In the genomic region with DNA sequence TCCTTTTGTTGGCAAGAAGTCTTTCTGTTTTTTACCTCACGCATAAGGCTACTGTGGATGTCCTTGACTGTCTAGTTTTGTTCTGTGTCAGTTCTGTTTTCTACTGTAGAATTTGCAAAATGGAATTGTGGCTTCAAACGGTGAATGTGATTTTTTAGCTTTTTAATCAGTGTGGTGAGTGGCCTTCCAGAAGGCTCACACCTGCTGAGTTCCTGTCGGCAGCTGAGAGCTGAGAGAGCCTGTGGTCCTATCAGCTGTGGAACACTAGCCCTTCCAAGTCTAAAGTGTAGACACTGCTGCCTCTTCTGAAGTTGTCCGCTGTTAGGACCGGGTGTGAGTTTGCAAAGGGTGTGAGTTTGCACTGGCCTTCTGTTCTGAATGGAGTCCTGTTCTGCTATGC, we compare ENCODE assay signal across 23 mouse cellular contexts. TPM values are rescaled to one million over a fixed set of nuclear protein-coding genes. Genes with fewer than 3 reads are reported as not detected.
DNase-seq lines count a peak whose midpoint lies in the region; ATAC-seq and TF ChIP-seq lines count a peak whose summit lies in the region.
"Had no signal": no experiment of that assay in that cellular context is flagged by ENCODE, and none has a peak within 500 bp of the region (broad histone marks: within the 10 kb centered on the region; RNA-seq: fewer than 3 reads in every experiment).

No protein-coding gene starts in this region.

- no peak overlapping the region for H3K4me2 ChIP-seq in embryonic facial prominence, embryonic 14.5 days (ENCODE audit: low read depth, low read length)
- H3K4me2 ChIP-seq in limb, embryonic 14.5 days (replicated peaks; ENCODE audit: low read depth, low read length, severe bottlenecking), result no peak overlapping the region
- no peak overlapping the region for H3K4me2 ChIP-seq in CH12.LX (ENCODE audit: insufficient read depth, low read depth, poor library complexity, severe bottlenecking)
- no peak overlapping the region for H3K4me2 ChIP-seq in stomach, embryonic 16.5 days (ENCODE audit: low read depth, low read length)
- H3K4me2 ChIP-seq: heart, embryonic 15.5 days; kidney, embryonic 15.5 days; liver, embryonic 15.5 days; midbrain, embryonic 13.5 days; neural tube, embryonic 13.5 days had no signal

- peaks cover 10% of the 10 kb centered on the region; the same call in 1 of the 2 replicates for H3K4me1 ChIP-seq in embryonic facial prominence, embryonic 14.5 days (ENCODE audit: control insufficient read depth, insufficient read depth, low read length)
- peaks cover 32% of the 10 kb centered on the region for H3K4me1 ChIP-seq in embryonic facial prominence, embryonic 10.5 days
- peaks cover 18% of the 10 kb centered on the region for H3K4me1 ChIP-seq in limb, embryonic 14.5 days (ENCODE audit: control insufficient read depth, insufficient read depth, low read length)
- peaks cover 15% of the 10 kb centered on the region; the same call in 1 of the 2 replicates for H3K4me1 ChIP-seq in limb, embryonic 10.5 days
- peaks cover 13 to 57% of the 10 kb centered on the region in 2 experiments for H3K4me1 ChIP-seq in CH12.LX (ENCODE audit: control insufficient read depth in 1 of 2, insufficient read depth in 2 of 2)
- peaks cover 4% of the 10 kb centered on the region; the same call in 1 of the 2 replicates for H3K4me1 ChIP-seq in stomach, embryonic 16.5 days (ENCODE audit: control insufficient read depth, insufficient read depth, low read length)
- H3K4me1 ChIP-seq: liver, embryonic 15.5 days; neural tube, embryonic 13.5 days had no signal

- ATAC-seq in embryonic facial prominence, embryonic 14.5 days (ENCODE audit: low read depth), result no peak
- no peak; the same call in 1 of the 2 replicates for ATAC-seq in limb, embryonic 14.5 days (ENCODE audit: low FRiP score, low read depth)
- peak; percentile 49; the same call in 1 of the 2 replicates for ATAC-seq in stomach, embryonic 16.5 days (ENCODE audit: insufficient read depth, low FRiP score)
- ATAC-seq: forebrain, embryonic 14.5 days; hindbrain, embryonic 16.5 days; lung, postnatal 0 days; midbrain, embryonic 13.5 days had no signal

- TF ChIP-seq EP300 in CH12.LX (IDR thresholded peaks at IDR 0.05; ENCODE audit: low read length), result peak; percentile 61

- 66% methylated on average over 5 of the region's 5 CpGs for WGBS in embryonic facial prominence, embryonic 14.5 days
- 90% methylated on average over 5 of the region's 5 CpGs for WGBS in embryonic facial prominence, embryonic 10.5 days
- WGBS in limb, embryonic 14.5 days, result 65% methylated on average over 5 of the region's 5 CpGs
- WGBS in limb, embryonic 10.5 days, result 87% methylated on average over 5 of the region's 5 CpGs
- 51% methylated on average over 5 of the region's 5 CpGs for WGBS in stomach, embryonic 16.5 days

- H3K9me3 ChIP-seq in embryonic facial prominence, embryonic 14.5 days (ENCODE audit: control insufficient read depth, low read length), result no peaks in the 10 kb centered on the region
- H3K9me3 ChIP-seq in embryonic facial prominence, embryonic 10.5 days, result no peaks in the 10 kb centered on the region
- no peaks in the 10 kb centered on the region for H3K9me3 ChIP-seq in limb, embryonic 14.5 days (ENCODE audit: control insufficient read depth, low read length)
- no peaks in the 10 kb centered on the region for H3K9me3 ChIP-seq in limb, embryonic 10.5 days (replicated peaks)
- H3K9me3 ChIP-seq in CH12.LX (replicated peaks; ENCODE audit: low read length), result no peaks in the 10 kb centered on the region
- no peaks in the 10 kb centered on the region for H3K9me3 ChIP-seq in stomach, embryonic 16.5 days (replicated peaks; ENCODE audit: control insufficient read depth, low read length)
- H3K9me3 ChIP-seq: heart, embryonic 15.5 days; kidney, embryonic 15.5 days; liver, embryonic 15.5 days; midbrain, embryonic 13.5 days; neural tube, embryonic 13.5 days had no signal

- H3K9ac ChIP-seq in embryonic facial prominence, embryonic 14.5 days (ENCODE audit: low read depth, low read length), result no peak overlapping the region
- H3K9ac ChIP-seq in limb, embryonic 14.5 days (ENCODE audit: low read depth, low read length, severe bottlenecking), result 0 out of 2 replicates have a peak overlapping the region, but pooled peaks have one; percentile 4
- H3K9ac ChIP-seq in CH12.LX (ENCODE audit: insufficient read depth, low read depth), result no peak overlapping the region
- H3K9ac ChIP-seq in stomach, embryonic 16.5 days (ENCODE audit: low read length), result no peak overlapping the region
- H3K9ac ChIP-seq: heart, embryonic 15.5 days; kidney, embryonic 15.5 days; liver, embryonic 15.5 days; midbrain, embryonic 13.5 days; neural tube, embryonic 13.5 days had no signal

- dilution Hi-C loops in CH12.LX (cut with MboI; ENCODE audit: extremely low pct_ligation_motif_present, extremely low pct_unique_long_range_greater_than_20kb, low sequenced_read_pairs), result no loop called here

- no peaks in the 10 kb centered on the region for H3K36me3 ChIP-seq in embryonic facial prominence, embryonic 14.5 days (ENCODE audit: control insufficient read depth, insufficient read depth, low read length)
- peaks cover 5% of the 10 kb centered on the region; the same call in 1 of the 2 replicates for H3K36me3 ChIP-seq in embryonic facial prominence, embryonic 10.5 days (replicated peaks)
- H3K36me3 ChIP-seq in limb, embryonic 14.5 days (ENCODE audit: control insufficient read depth, insufficient read depth, low read length), result no peaks in the 10 kb centered on the region
- peaks cover 6% of the 10 kb centered on the region for H3K36me3 ChIP-seq in limb, embryonic 10.5 days
- H3K36me3 ChIP-seq in CH12.LX (replicated peaks in 1 of 2; ENCODE audit: control insufficient read depth in 1 of 2, insufficient read depth in 1 of 2, low read length in 1 of 2), result peaks cover 19 to 72% of the 10 kb centered on the region in 2 experiments
- H3K36me3 ChIP-seq in stomach, embryonic 16.5 days (ENCODE audit: control insufficient read depth, insufficient read depth, low read length), result no peaks in the 10 kb centered on the region
- H3K36me3 ChIP-seq: heart, embryonic 15.5 days; liver, embryonic 15.5 days; midbrain, embryonic 13.5 days; neural tube, embryonic 13.5 days had no signal

- H3K79me2 ChIP-seq in CH12.LX (replicated peaks; ENCODE audit: control insufficient read depth, extremely low read depth, insufficient read depth, poor library complexity, severe bottlenecking), result peaks cover 4% of the 10 kb centered on the region

- no peaks in the 10 kb centered on the region for H3K27me3 ChIP-seq in embryonic facial prominence, embryonic 14.5 days (replicated peaks; ENCODE audit: control insufficient read depth, insufficient read depth, low read length)
- no peaks in the 10 kb centered on the region for H3K27me3 ChIP-seq in embryonic facial prominence, embryonic 10.5 days (replicated peaks; ENCODE audit: low read depth, poor library complexity, severe bottlenecking)
- H3K27me3 ChIP-seq in limb, embryonic 14.5 days (ENCODE audit: control insufficient read depth, insufficient read depth, low read length), result no peaks in the 10 kb centered on the region
- no peaks in the 10 kb centered on the region for H3K27me3 ChIP-seq in limb, embryonic 10.5 days (ENCODE audit: low read depth, poor library complexity, severe bottlenecking)
- H3K27me3 ChIP-seq in CH12.LX (replicated peaks), result no peaks in the 10 kb centered on the region
- H3K27me3 ChIP-seq in stomach, embryonic 16.5 days (ENCODE audit: control insufficient read depth, insufficient read depth, low read length), result no peaks in the 10 kb centered on the region
- H3K27me3 ChIP-seq: heart, embryonic 15.5 days; kidney, embryonic 15.5 days; liver, embryonic 15.5 days; midbrain, embryonic 13.5 days; neural tube, embryonic 13.5 days had no signal

- H3K4me3 ChIP-seq in embryonic facial prominence, embryonic 14.5 days (ENCODE audit: low read depth, low read length), result no peak overlapping the region
- no peak overlapping the region for H3K4me3 ChIP-seq in embryonic facial prominence, embryonic 10.5 days
- no peak overlapping the region for H3K4me3 ChIP-seq in limb, embryonic 14.5 days (replicated peaks; ENCODE audit: low read length)
- no peak overlapping the region for H3K4me3 ChIP-seq in limb, embryonic 10.5 days
- no peak overlapping the region for H3K4me3 ChIP-seq in CH12.LX (replicated peaks in 1 of 3; ENCODE audit: low read depth in 2 of 3, low read length in 2 of 3, poor library complexity in 1 of 3)
- no peak overlapping the region for H3K4me3 ChIP-seq in stomach, embryonic 16.5 days (replicated peaks; ENCODE audit: low read length)
- H3K4me3 ChIP-seq: heart, embryonic 15.5 days; kidney, embryonic 15.5 days; liver, embryonic 15.5 days; midbrain, embryonic 13.5 days; neural tube, embryonic 13.5 days had no signal

- TF ChIP-seq RAD21 in CH12.LX (IDR thresholded peaks at IDR 0.05; ENCODE audit: low read depth, low read length), result no peak

- in situ Hi-C loops in CH12.LX (cut with MboI; ENCODE audit: low pct_ligation_motif_present, low pct_unique_long_range_greater_than_20kb, low sequenced_read_pairs), result no loop called here

- no peak for TF ChIP-seq CTCF in CH12.LX (conservative IDR thresholded peaks at IDR 0.05 in 1 of 2, IDR thresholded peaks at IDR 0.05 in 1 of 2; ENCODE audit: low read depth in 2 of 2, low read length in 2 of 2)

- DNase-seq in embryonic facial prominence, embryonic 14.5 days (ENCODE audit: low spot score), result no peak
- no peak for DNase-seq in embryonic facial prominence, embryonic 10.5 days (ENCODE audit: low spot score)
- DNase-seq in limb, embryonic 14.5 days (ENCODE audit: low spot score), result no peak
- DNase-seq in limb, embryonic 10.5 days (ENCODE audit: low spot score), result no peak
- peak; percentile 53 for DNase-seq in CH12.LX (ENCODE audit: extremely low read depth)
- no peak for DNase-seq in layer of hippocampus, postnatal 25 days (ENCODE audit: extremely low spot score in 1 of 2, low spot score in 1 of 2)
- DNase-seq: cerebellum, adult 2 months; cerebellum, postnatal 14 days; kidney, adult 18-20 months; kidney, postnatal 25 days; layer of hippocampus, postnatal 36 days; left cerebral cortex, postnatal 4 days; thymus, postnatal 4 days had no signal

- no peak for TF ChIP-seq POLR2A in limb, embryonic 14.5 days (IDR thresholded peaks at IDR 0.05; ENCODE audit: borderline replicate concordance, extremely low read depth, insufficient read depth, insufficient read length)
- no peak for TF ChIP-seq POLR2A in CH12.LX (IDR thresholded peaks at IDR 0.05; ENCODE audit: low read depth, low read length)

- peak overlapping the region; percentile 31; the same call in 1 of the 2 replicates for H3K27ac ChIP-seq in embryonic facial prominence, embryonic 14.5 days (replicated peaks; ENCODE audit: low read depth, low read length)
- H3K27ac ChIP-seq in embryonic facial prominence, embryonic 10.5 days (replicated peaks), result no peak overlapping the region
- no peak overlapping the region for H3K27ac ChIP-seq in limb, embryonic 14.5 days (replicated peaks; ENCODE audit: low read depth, low read length)
- H3K27ac ChIP-seq in limb, embryonic 10.5 days, result no peak overlapping the region
- no peak overlapping the region; the same call in 1 of the 2 replicates for H3K27ac ChIP-seq in CH12.LX (ENCODE audit: insufficient read depth, low read depth)
- no peak overlapping the region; the same call in 1 of the 2 replicates for H3K27ac ChIP-seq in stomach, embryonic 16.5 days (ENCODE audit: low read length)
- H3K27ac ChIP-seq: heart, embryonic 15.5 days; kidney, embryonic 15.5 days; liver, embryonic 15.5 days; macrophage; midbrain, embryonic 13.5 days; neural tube, embryonic 13.5 days had no signal

RNA-seq across cellular contexts. Expression of gene Smco4, which starts 29.7 kb away (rescaled TPM):
- 5.6 and 7.3 TPM in 2 replicates for polyA plus RNA-seq in embryonic facial prominence, embryonic 14.5 days (2014; fragmentation: Nextera tagmentation; extraction: Ambion mirVana)
- 2.5 and 2.6 TPM in 2 replicates for polyA plus RNA-seq in embryonic facial prominence, embryonic 10.5 days (2016; fragmentation: Nextera tagmentation; extraction: Ambion mirVana)
- 24.5 and 26.2 TPM in 2 replicates for polyA plus RNA-seq in limb, embryonic 14.5 days (2012; rRNA removed)
- 5.6 and 6.9 TPM in 2 replicates for polyA plus RNA-seq in limb, embryonic 14.5 days (2014; fragmentation: Nextera tagmentation; extraction: Ambion mirVana)
- polyA plus RNA-seq in limb, embryonic 10.5 days (2016; fragmentation: Nextera tagmentation; extraction: Ambion mirVana), result 2.4 and 2.7 TPM in 2 replicates
- total RNA-seq in CH12.LX (2012; rRNA removed) (46.2 and 49.6 TPM in 2 replicates), CH12.LX (2014; rRNA removed) (24.8 and 26.9 TPM in 2 replicates)
- polyA plus RNA-seq in CH12.LX (2012; ENCODE audit: insufficient read length, low read depth), result 64.4 and 65.6 TPM in 2 replicates
- polyA plus RNA-seq in stomach, embryonic 16.5 days (2015; fragmentation: Nextera tagmentation; extraction: Ambion mirVana), result 2.8 and 3.9 TPM in 2 replicates
- total RNA-seq in layer of hippocampus, postnatal 25 days (2021), result 1 to 10 TPM; 7.9 to 8.7 TPM
